Mouse (Mus musculus): ENCODE results near the gene Otos. TPM values are rescaled to one million over a fixed set of nuclear protein-coding genes. Genes with fewer than 3 reads are reported as not detected.
A peak's percentile ranks its signal among the peaks of the same experiment; 100 is the strongest.

Otos gene
- polyA plus RNA-seq, 1 experiment from 2014 or later = 0.35 TPM

- no peaks in the 10 kb centered on the region for H3K36me3 ChIP-seq (replicated peaks)
- no peak for ATAC-seq (replicated peaks)
- H3K9ac ChIP-seq = no peak overlapping the region
- no peak overlapping the region for H3K4me3 ChIP-seq
- H3K27ac ChIP-seq = no peak overlapping the region
- H3K4me1 ChIP-seq = no peaks in the 10 kb centered on the region
- WGBS = 93% methylated on average over 3 of the region's 3 CpGs
- no peak overlapping the region for H3K4me2 ChIP-seq
- no peaks in the 10 kb centered on the region for H3K9me3 ChIP-seq
- no peaks in the 10 kb centered on the region for H3K27me3 ChIP-seq (replicated peaks)
These were observed 20.8 kb upstream of the Otos start for GRCm38 (mm10) chr1:92669430-92669829.

GRCm38 (mm10) chr1:92667106-92667505 lies 18.5 kb upstream of the Otos start:
- no peak overlapping the region for H3K4me2 ChIP-seq
- ATAC-seq (replicated peaks) = no peak
- no peaks in the 10 kb centered on the region for H3K27me3 ChIP-seq (replicated peaks)
- no peaks in the 10 kb centered on the region for H3K36me3 ChIP-seq (replicated peaks)
- no peaks in the 10 kb centered on the region for H3K4me1 ChIP-seq
- no peak overlapping the region for H3K4me3 ChIP-seq
- H3K27ac ChIP-seq = no peak overlapping the region
- no peaks in the 10 kb centered on the region for H3K9me3 ChIP-seq
- 82% methylated on average over 6 of the region's 6 CpGs for WGBS
- no peak overlapping the region for H3K9ac ChIP-seq

GRCm38 (mm10) chr1:92659392-92659791 lies 10.8 kb upstream of the Otos start:
- Histone ChIP-seq H3K9ac (no peak overlapping the region), H3K27ac (no peak overlapping the region), H3K27me3 (replicated peaks) (no peaks in the 10 kb centered on the region), H3K4me3 (no peak overlapping the region), H3K4me2 (no peak overlapping the region), H3K9me3 (no peaks in the 10 kb centered on the region), H3K4me1 (no peaks in the 10 kb centered on the region), H3K36me3 (replicated peaks) (no peaks in the 10 kb centered on the region)
- WGBS = 75% methylated on average over 5 of the region's 5 CpGs
- ATAC-seq (replicated peaks) = no peak

GRCm38 (mm10) chr1:92657025-92657820 lies 8.6 kb upstream of the Otos start:
- H3K4me3 ChIP-seq = no peak overlapping the region
- no peak overlapping the region for H3K27ac ChIP-seq
- 80% methylated on average over 11 of the region's 11 CpGs for WGBS
- no peaks in the 10 kb centered on the region for H3K27me3 ChIP-seq (replicated peaks)
- no peaks in the 10 kb centered on the region for H3K36me3 ChIP-seq (replicated peaks)
- H3K9me3 ChIP-seq = no peaks in the 10 kb centered on the region
- ATAC-seq (replicated peaks) = no peak
- H3K4me1 ChIP-seq = no peaks in the 10 kb centered on the region
- H3K9ac ChIP-seq = no peak overlapping the region
- H3K4me2 ChIP-seq = no peak overlapping the region

GRCm38 (mm10) chr1:92654676-92655075 lies 6.0 kb upstream of the Otos start:
- Histone ChIP-seq H3K4me1 (no peaks in the 10 kb centered on the region), H3K4me2 (no peak overlapping the region), H3K9me3 (no peaks in the 10 kb centered on the region), H3K36me3 (replicated peaks) (no peaks in the 10 kb centered on the region), H3K27me3 (replicated peaks) (no peaks in the 10 kb centered on the region), H3K27ac (no peak overlapping the region), H3K9ac (no peak overlapping the region), H3K4me3 (no peak overlapping the region)
- 70% methylated on average over 2 of the region's 2 CpGs for WGBS
- no peak for ATAC-seq (replicated peaks)

GRCm38 (mm10) chr1:92653179-92653578 lies 4.5 kb upstream of the Otos start:
- Histone ChIP-seq H3K4me3 (no peak overlapping the region), H3K4me1 (0 out of 2 replicates have a peak, but pooled peaks cover 2% of the 10 kb centered on the region), H3K4me2 (no peak overlapping the region), H3K27ac (no peak overlapping the region), H3K9ac (no peak overlapping the region), H3K36me3 (replicated peaks) (no peaks in the 10 kb centered on the region), H3K9me3 (no peaks in the 10 kb centered on the region), H3K27me3 (replicated peaks) (0 out of 2 replicates have a peak, but pooled peaks cover 2% of the 10 kb centered on the region)
- WGBS = 93% methylated on average over 3 of the region's 3 CpGs
- ATAC-seq (replicated peaks) = no peak

GRCm38 (mm10) chr1:92651467-92651866 lies 2.8 kb upstream of the Otos start:
- H3K27me3 ChIP-seq (replicated peaks) = 0 out of 2 replicates have a peak, but pooled peaks cover 3% of the 10 kb centered on the region
- no peak overlapping the region for H3K4me2 ChIP-seq
- no peaks in the 10 kb centered on the region for H3K36me3 ChIP-seq (replicated peaks)
- no peak overlapping the region for H3K27ac ChIP-seq
- no peak overlapping the region for H3K4me3 ChIP-seq
- WGBS = 50% methylated on average over 3 of the region's 3 CpGs
- H3K9ac ChIP-seq = no peak overlapping the region
- H3K4me1 ChIP-seq = peaks cover 5% of the 10 kb centered on the region; the same call in 1 of the 2 replicates
- H3K9me3 ChIP-seq = no peaks in the 10 kb centered on the region
- no peak for ATAC-seq (replicated peaks)

GRCm38 (mm10) chr1:92648197-92648596 lies 444 bp downstream of the Otos start:
- ATAC-seq (replicated peaks) = no peak; the same call in 1 of the 2 replicates
- Histone ChIP-seq H3K9ac (peak overlapping the region; percentile 16; the same call in 1 of the 2 replicates), H3K4me1 (peaks cover 5% of the 10 kb centered on the region; the same call in 1 of the 2 replicates), H3K27me3 (replicated peaks) (0 out of 2 replicates have a peak, but pooled peaks cover 3% of the 10 kb centered on the region), H3K27ac (no peak overlapping the region), H3K36me3 (replicated peaks) (no peaks in the 10 kb centered on the region), H3K4me3 (no peak overlapping the region), H3K4me2 (peak overlapping the region; percentile 22), H3K9me3 (no peaks in the 10 kb centered on the region)
- 57% methylated on average over 10 of the region's 10 CpGs for WGBS

GRCm38 (mm10) chr1:92647752-92648151 lies 889 bp downstream of the Otos start:
- Histone ChIP-seq H3K9ac (0 out of 2 replicates have a peak overlapping the region, but pooled peaks have one; percentile 16), H3K36me3 (replicated peaks) (no peaks in the 10 kb centered on the region), H3K4me3 (no peak overlapping the region), H3K9me3 (no peaks in the 10 kb centered on the region), H3K4me1 (peaks cover 6% of the 10 kb centered on the region; the same call in 1 of the 2 replicates), H3K27me3 (replicated peaks) (0 out of 2 replicates have a peak, but pooled peaks cover 3% of the 10 kb centered on the region), H3K27ac (no peak overlapping the region), H3K4me2 (peak overlapping the region; percentile 22)
- ATAC-seq (replicated peaks) = peak; percentile 57
- 9% methylated on average over 8 of the region's 8 CpGs for WGBS

- Histone ChIP-seq H3K4me3 (no peak overlapping the region), H3K4me1 (peaks cover 11% of the 10 kb centered on the region), H3K36me3 (replicated peaks) (no peaks in the 10 kb centered on the region), H3K27ac (no peak overlapping the region), H3K27me3 (replicated peaks) (0 out of 2 replicates have a peak, but pooled peaks cover 3% of the 10 kb centered on the region), H3K9ac (no peak overlapping the region), H3K9me3 (no peaks in the 10 kb centered on the region), H3K4me2 (no peak overlapping the region)
- no peak for ATAC-seq (replicated peaks)
- 84% methylated on average over 4 of the region's 4 CpGs for WGBS
These were observed 1.6 kb downstream of the Otos start for GRCm38 (mm10) chr1:92647026-92647425.

- ATAC-seq (replicated peaks) = no peak
- Histone ChIP-seq H3K27me3 (replicated peaks) (0 out of 2 replicates have a peak, but pooled peaks cover 3% of the 10 kb centered on the region), H3K4me1 (peaks cover 11% of the 10 kb centered on the region), H3K4me3 (no peak overlapping the region), H3K4me2 (no peak overlapping the region), H3K36me3 (replicated peaks) (no peaks in the 10 kb centered on the region), H3K9me3 (no peaks in the 10 kb centered on the region), H3K27ac (no peak overlapping the region), H3K9ac (no peak overlapping the region)
- WGBS = 78% methylated on average over 7 of the region's 7 CpGs
These were observed 2.0 kb downstream of the Otos start for GRCm38 (mm10) chr1:92646601-92647000.

GRCm38 (mm10) chr1:92646111-92646510 lies 2.5 kb downstream of the Otos start:
- H3K27ac ChIP-seq = no peak overlapping the region
- no peak for ATAC-seq (replicated peaks)
- H3K4me2 ChIP-seq = no peak overlapping the region
- peaks cover 13% of the 10 kb centered on the region for H3K4me1 ChIP-seq
- WGBS = 45% methylated on average over 2 of the region's 2 CpGs
- no peak overlapping the region for H3K9ac ChIP-seq
- H3K9me3 ChIP-seq = no peaks in the 10 kb centered on the region
- no peaks in the 10 kb centered on the region for H3K36me3 ChIP-seq (replicated peaks)
- 0 out of 2 replicates have a peak, but pooled peaks cover 3% of the 10 kb centered on the region for H3K27me3 ChIP-seq (replicated peaks)
- H3K4me3 ChIP-seq = no peak overlapping the region

- no peaks in the 10 kb centered on the region for H3K9me3 ChIP-seq
- H3K36me3 ChIP-seq (replicated peaks) = no peaks in the 10 kb centered on the region
- H3K27ac ChIP-seq = no peak overlapping the region
- no peak overlapping the region for H3K4me2 ChIP-seq
- 0 out of 2 replicates have a peak, but pooled peaks cover 3% of the 10 kb centered on the region for H3K27me3 ChIP-seq (replicated peaks)
- no peak for ATAC-seq (replicated peaks)
- WGBS = 85% methylated on average over 5 of the region's 5 CpGs
- peaks cover 24% of the 10 kb centered on the region for H3K4me1 ChIP-seq
- no peak overlapping the region for H3K9ac ChIP-seq
- H3K4me3 ChIP-seq = no peak overlapping the region
These were observed 3.7 kb downstream of the Otos start for GRCm38 (mm10) chr1:92644916-92645315.
